Mouse (Mus musculus) lung, postnatal 0 days (tissue): ENCODE data around the gene Rab37.

Source experiments
- CTCF ChIP-seq: IDR thresholded peaks from 2 replicates; pipeline ENCODE4 v1.5.1; 2016; ENCODE audit warnings: antibody characterized with exemption, mild to moderate bottlenecking
- EP300 ChIP-seq: IDR thresholded peaks from 2 replicates; pipeline ENCODE4 v1.6.1; 2016; ENCODE audit warnings: antibody characterized with exemption, mild to moderate bottlenecking, control low read depth

DNA sequence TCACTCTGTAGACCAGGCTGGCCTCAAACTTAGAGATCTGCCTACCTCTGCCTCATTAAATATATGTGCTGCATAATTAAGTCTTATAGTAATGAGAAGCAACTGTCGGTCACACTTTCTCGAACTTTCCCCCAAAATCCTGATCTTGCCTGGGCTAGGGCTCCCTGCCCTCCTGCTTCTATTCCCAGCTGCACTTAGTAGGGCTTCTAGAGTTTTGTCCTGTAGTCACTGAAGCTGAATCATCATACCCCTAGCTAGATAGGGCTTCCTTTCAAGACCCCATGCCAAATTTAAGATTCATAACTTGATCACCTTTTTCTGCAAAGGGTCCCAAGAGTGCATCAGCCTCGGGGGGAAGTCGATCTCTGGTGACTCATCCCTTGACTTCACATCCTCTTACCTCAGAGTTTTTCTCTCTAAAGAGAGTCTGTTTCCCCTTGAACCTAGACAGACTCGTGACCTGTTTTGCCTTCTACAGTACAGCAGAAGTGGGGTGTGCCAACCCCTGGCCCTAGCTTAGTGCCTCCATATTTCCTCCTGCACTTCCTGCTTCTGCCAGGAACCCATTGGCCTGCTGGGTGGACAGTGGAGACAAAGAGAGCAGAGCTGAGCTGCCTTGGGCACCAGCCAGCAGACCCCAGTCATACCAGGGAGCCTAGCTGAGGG, 47.5 kb downstream of the Rab37 start:
- TF ChIP-seq CTCF (no peak), EP300 (0 out of 2 replicates have a peak, but pooled peaks have one; percentile 8)
